Mouse (Mus musculus) C2C12 (cell line): ENCODE results near the gene Otud6a. TPM values are rescaled to one million over a fixed set of nuclear protein-coding genes. Genes with fewer than 3 reads are reported as not detected.
"Not testable (repeated sequence)": the region's sequence is repeated elsewhere in the genome, so short reads cannot be mapped to it uniquely, and the experiment has no call there.

Source experiments
- H3K27me3 ChIP-seq: one replicate; pipeline ENCODE4 v1.6.1; 2011; ENCODE audit not compliant: control insufficient read depth, insufficient read depth, insufficient read length
- H3K36me3 ChIP-seq: one replicate; pipeline ENCODE4 v1.6.1; 2011; ENCODE audit not compliant: control insufficient read depth, insufficient read depth
- H3K4me3 ChIP-seq: one replicate; pipeline ENCODE4 v1.5.1; 2011; ENCODE audit warnings: mild to moderate bottlenecking, control low read depth; ENCODE audit not compliant: poor library complexity, insufficient read depth, severe bottlenecking
- H3K79me2 ChIP-seq: one replicate; pipeline ENCODE4 v1.6.1; 2011; ENCODE audit not compliant: control insufficient read depth, insufficient read depth
- H3K79me3 ChIP-seq: one replicate; pipeline ENCODE4 v1.6.1; 2011; ENCODE audit warnings: low read depth, control low read depth
- H3ac ChIP-seq: one replicate; pipeline ENCODE3; 2011; ENCODE audit warnings: low read depth; ENCODE audit not compliant: control insufficient read depth, insufficient read length
- CEBPB ChIP-seq: IDR thresholded peaks from one replicate; pipeline ENCODE4 v1.6.1; 2011; ENCODE audit warnings: low read depth, mild to moderate bottlenecking, control low read depth, moderate library complexity
- CTCF ChIP-seq: IDR thresholded peaks from one replicate; pipeline ENCODE4 v1.5.1; 2011; ENCODE audit not compliant: control insufficient read depth, insufficient read depth, insufficient read length
- FOSL1 ChIP-seq: IDR thresholded peaks from one replicate; pipeline ENCODE4 v1.8.0; 2011; ENCODE audit warnings: mild to moderate bottlenecking, low read length; ENCODE audit not compliant: poor library complexity, insufficient read depth, severe bottlenecking
- MAX ChIP-seq: IDR thresholded peaks from one replicate; pipeline ENCODE4 v1.6.1; 2011; ENCODE audit warnings: mild to moderate bottlenecking, control low read depth
- MYOD1 ChIP-seq: IDR thresholded peaks from one replicate; pipeline ENCODE4 v1.6.1; 2011; ENCODE audit warnings: low read depth; ENCODE audit not compliant: control insufficient read depth, insufficient read length
- MYOG ChIP-seq: IDR thresholded peaks from one replicate; pipeline ENCODE4 v1.6.1; 2011; ENCODE audit not compliant: control insufficient read depth, insufficient read length; ENCODE audit errors: extremely low read depth
- USF1 ChIP-seq: IDR thresholded peaks from one replicate; pipeline ENCODE4 v1.6.1; 2011; ENCODE audit warnings: low read depth, mild to moderate bottlenecking, control low read depth, moderate library complexity
- polyA plus RNA-seq: library from polyadenylated mRNA; unstranded; fragments of >200 nt; fragmentation: generic; extraction: Trizol; gene quantifications from one replicate; pipeline ENCODE4 v1.2.1, GENCODE M21; 2012; ENCODE audit warnings: missing spikeins

Otud6a gene
- polyA plus RNA-seq, 1 experiment: not detected

GRCm38 (mm10) chrX:100400900-100401299 lies 27.9 kb upstream of the Otud6a start:
- Histone ChIP-seq H3K4me3 (no peak overlapping the region), H3K36me3 (no peaks in the 10 kb centered on the region), H3K79me3 (no peaks in the 10 kb centered on the region), H3K27me3 (no peaks in the 10 kb centered on the region), H3ac (no peak overlapping the region), H3K79me2 (no peaks in the 10 kb centered on the region)
- TF ChIP-seq CEBPB: no peak
- TF ChIP-seq MYOD1: no peak
- TF ChIP-seq MYOG: no peak
- no peak for TF ChIP-seq FOSL1
- no peak for TF ChIP-seq USF1
- TF ChIP-seq MAX: no peak
- TF ChIP-seq CTCF: no peak

- TF ChIP-seq MYOG (no peak), CEBPB (no peak), FOSL1 (no peak), MAX (no peak), CTCF (no peak), MYOD1 (no peak), USF1 (no peak)
- Histone ChIP-seq H3K4me3 (no peak overlapping the region), H3K36me3 (no peaks in the 10 kb centered on the region), H3K79me3 (no peaks in the 10 kb centered on the region), H3ac (no peak overlapping the region), H3K27me3 (no peaks in the 10 kb centered on the region), H3K79me2 (no peaks in the 10 kb centered on the region)
These were observed 27.2 kb upstream of the Otud6a start for GRCm38 (mm10) chrX:100401657-100402056.

GRCm38 (mm10) chrX:100409245-100409644 lies 19.6 kb upstream of the Otud6a start:
- H3K79me2 ChIP-seq: no peaks in the 10 kb centered on the region
- H3K4me3 ChIP-seq: no peak overlapping the region
- H3K79me3 ChIP-seq: no peaks in the 10 kb centered on the region
- no peak overlapping the region for H3ac ChIP-seq
- TF ChIP-seq MYOD1: no peak
- H3K27me3 ChIP-seq: no peaks in the 10 kb centered on the region
- no peaks in the 10 kb centered on the region for H3K36me3 ChIP-seq

GRCm38 (mm10) chrX:100432311-100432710 lies 3.5 kb downstream of the Otud6a start:
- no peak for TF ChIP-seq CEBPB
- TF ChIP-seq CTCF: no peak
- TF ChIP-seq MYOG: no peak
- no peak for TF ChIP-seq MAX
- no peak for TF ChIP-seq FOSL1
- no peak for TF ChIP-seq USF1
- TF ChIP-seq MYOD1: no peak
- no peaks in the 10 kb centered on the region for H3K36me3 ChIP-seq
- no peaks in the 10 kb centered on the region for H3K79me3 ChIP-seq
- H3K27me3 ChIP-seq: no peaks in the 10 kb centered on the region
- no peak overlapping the region for H3K4me3 ChIP-seq
- no peaks in the 10 kb centered on the region for H3K79me2 ChIP-seq
- no peak overlapping the region for H3ac ChIP-seq

GRCm38 (mm10) chrX:100442617-100443016 lies 13.8 kb downstream of the Otud6a start, which contains the start of gene Awat2:
Gene Awat2, minus strand, starts transcription at chrX:100442717.
- H3K36me3 ChIP-seq, H3ac ChIP-seq, H3K4me3 ChIP-seq, H3K79me2 ChIP-seq, H3K79me3 ChIP-seq, H3K27me3 ChIP-seq: not testable (repeated sequence)

GRCm38 (mm10) chrX:100443532-100443931 lies 14.7 kb downstream of the Otud6a start:
- H3K36me3 ChIP-seq: no peaks in the 10 kb centered on the region
- TF ChIP-seq CEBPB: no peak
- no peak for TF ChIP-seq MYOG
- no peak for TF ChIP-seq FOSL1
- no peak for TF ChIP-seq USF1
- no peak for TF ChIP-seq CTCF
- TF ChIP-seq MAX: no peak
- H3K79me2 ChIP-seq: no peaks in the 10 kb centered on the region
- no peak overlapping the region for H3K4me3 ChIP-seq
- no peaks in the 10 kb centered on the region for H3K79me3 ChIP-seq
- no peak overlapping the region for H3ac ChIP-seq
- H3K27me3 ChIP-seq: no peaks in the 10 kb centered on the region

- no peaks in the 10 kb centered on the region for H3K27me3 ChIP-seq
These were observed 39.2 kb downstream of the Otud6a start for GRCm38 (mm10) chrX:100468047-100468446.

More at GRCm38 (mm10) chrX:100468047-100468446, 39.2 kb downstream of the Otud6a start:
- H3K79me3 ChIP-seq: no peaks in the 10 kb centered on the region
- H3K36me3 ChIP-seq: no peaks in the 10 kb centered on the region
- no peak for TF ChIP-seq CEBPB
- TF ChIP-seq MAX: no peak
- TF ChIP-seq MYOD1: no peak
- no peak for TF ChIP-seq USF1
- no peak for TF ChIP-seq MYOG
- TF ChIP-seq FOSL1: no peak
- TF ChIP-seq CTCF: no peak
- H3K79me2 ChIP-seq: no peaks in the 10 kb centered on the region
- no peak overlapping the region for H3K4me3 ChIP-seq
- no peak overlapping the region for H3ac ChIP-seq
